Mouse (Mus musculus) myocyte (in vitro differentiated cells): Measurements from ENCODE around the gene Ugt1a1. TPM values are rescaled to one million over a fixed set of nuclear protein-coding genes. Genes with fewer than 3 reads are reported as not detected.
"Not testable (repeated sequence)": the region's sequence is repeated elsewhere in the genome, so short reads cannot be mapped to it uniquely, and the experiment has no call there.

Experiments
- H3K27me3 ChIP-seq: one replicate; pipeline ENCODE4 v1.6.1; 2011; ENCODE audit not compliant: control insufficient read depth, insufficient read depth, insufficient read length
- H3K36me3 ChIP-seq: one replicate; pipeline ENCODE4 v1.6.1; 2011; ENCODE audit not compliant: control insufficient read depth, insufficient read depth
- H3K4me2 ChIP-seq: one replicate; pipeline ENCODE4 v1.6.1; 2011; ENCODE audit warnings: low read depth, control low read depth
- H3K4me3 ChIP-seq: one replicate; pipeline ENCODE4 v1.5.1; 2011; ENCODE audit warnings: mild to moderate bottlenecking, control low read depth, moderate library complexity
- H3K79me2 ChIP-seq: one replicate; pipeline ENCODE4 v1.6.1; 2011; ENCODE audit not compliant: control insufficient read depth, insufficient read depth
- H3ac ChIP-seq: one replicate; pipeline ENCODE4 v1.6.1; 2011; ENCODE audit not compliant: control insufficient read depth, insufficient read length
- CEBPB ChIP-seq: IDR thresholded peaks from 2 replicates; pipeline ENCODE4 v1.6.1; 2011; ENCODE audit warnings: mild to moderate bottlenecking, moderate library complexity; ENCODE audit not compliant: poor library complexity, insufficient read depth, severe bottlenecking
- E2F4 ChIP-seq: IDR thresholded peaks from one replicate; pipeline ENCODE4 v1.6.1; 2011; ENCODE audit warnings: mild to moderate bottlenecking, control low read depth, moderate library complexity; ENCODE audit not compliant: insufficient read depth
- MAX ChIP-seq: IDR thresholded peaks from one replicate; pipeline ENCODE4 v1.6.1; 2011; ENCODE audit warnings: low read depth, mild to moderate bottlenecking, control low read depth
- MYOD1 ChIP-seq, 3 experiments: IDR thresholded peaks; one replicate each; pipeline ENCODE4 v1.6.1; 2011; ENCODE audit warnings: control low read depth in 2 of 3, low read depth in 2 of 3, mild to moderate bottlenecking in 2 of 3, moderate library complexity in 1 of 3; ENCODE audit not compliant: insufficient read length in 2 of 3, control insufficient read depth in 1 of 3
- MYOG ChIP-seq, 3 experiments: IDR thresholded peaks; one replicate each; pipeline ENCODE4 v1.6.1; 2011; ENCODE audit warnings: control low read depth in 2 of 3, low read depth in 2 of 3, mild to moderate bottlenecking in 2 of 3; ENCODE audit not compliant: insufficient read length in 2 of 3, control insufficient read depth in 1 of 3, insufficient read depth in 1 of 3
- POLR2A ChIP-seq: IDR thresholded peaks from one replicate; pipeline ENCODE4 v1.6.1; 2011; ENCODE audit warnings: low read depth, mild to moderate bottlenecking, control low read depth, moderate library complexity; ENCODE audit not compliant: insufficient read length
- POLR2AphosphoS2 ChIP-seq: IDR thresholded peaks from one replicate; pipeline ENCODE4 v1.6.1; 2011; ENCODE audit warnings: low read depth, control low read depth; ENCODE audit not compliant: insufficient read length
- REST ChIP-seq: IDR thresholded peaks from one replicate; pipeline ENCODE4 v1.6.1; 2011; ENCODE audit warnings: mild to moderate bottlenecking, control low read depth, moderate library complexity; ENCODE audit not compliant: insufficient read depth, insufficient read length
- SRF ChIP-seq: IDR thresholded peaks from one replicate; pipeline ENCODE4 v1.6.1; 2011; ENCODE audit warnings: low read depth; ENCODE audit not compliant: control insufficient read depth, insufficient read length
- TCF12 ChIP-seq: IDR thresholded peaks from one replicate; pipeline ENCODE4 v1.6.1; 2011; ENCODE audit warnings: mild to moderate bottlenecking, control low read depth; ENCODE audit not compliant: poor library complexity, insufficient read depth, severe bottlenecking
- TCF3 ChIP-seq: IDR thresholded peaks from one replicate; pipeline ENCODE4 v1.6.1; 2011; ENCODE audit warnings: low read depth, control low read depth; ENCODE audit not compliant: insufficient read length
- USF1 ChIP-seq: IDR thresholded peaks from one replicate; pipeline ENCODE4 v1.6.1; 2011; ENCODE audit warnings: low read depth, mild to moderate bottlenecking, control low read depth, moderate library complexity
- polyA plus RNA-seq: library from polyadenylated mRNA; unstranded; fragments of >200 nt; fragmentation: generic; extraction: Trizol; gene quantifications from one replicate; pipeline ENCODE4 v1.2.1, GENCODE M21; 2012; ENCODE audit warnings: missing spikeins

Gene Ugt1a1
- polyA plus RNA-seq, 1 experiment, result not detected

DNA sequence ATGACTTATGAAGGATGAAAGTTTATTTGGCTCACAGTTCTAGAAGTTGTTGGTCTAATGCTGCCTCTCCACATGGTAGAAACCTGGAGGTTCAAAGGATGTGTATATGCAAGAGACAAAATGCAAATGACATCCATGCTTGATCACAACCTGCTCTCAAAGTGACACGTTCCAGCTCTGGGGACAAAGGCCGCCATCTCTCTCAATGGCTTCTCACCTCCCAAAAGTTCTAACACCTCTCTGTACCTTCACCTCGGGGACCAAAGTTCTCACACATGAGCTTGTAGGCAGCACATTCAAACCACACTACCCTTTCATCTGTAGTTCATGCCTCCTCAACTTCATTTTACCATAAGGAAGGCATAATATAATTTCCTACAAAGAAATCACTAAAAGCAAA is 5.8 kb downstream of the Ugt1a1 start:
- no peaks in the 10 kb centered on the region for H3K36me3 ChIP-seq
- TF ChIP-seq E2F4 (no peak), USF1 (no peak), SRF (no peak), CEBPB (no peak), POLR2A (no peak), TCF3 (no peak), POLR2AphosphoS2 (no peak)

DNA sequence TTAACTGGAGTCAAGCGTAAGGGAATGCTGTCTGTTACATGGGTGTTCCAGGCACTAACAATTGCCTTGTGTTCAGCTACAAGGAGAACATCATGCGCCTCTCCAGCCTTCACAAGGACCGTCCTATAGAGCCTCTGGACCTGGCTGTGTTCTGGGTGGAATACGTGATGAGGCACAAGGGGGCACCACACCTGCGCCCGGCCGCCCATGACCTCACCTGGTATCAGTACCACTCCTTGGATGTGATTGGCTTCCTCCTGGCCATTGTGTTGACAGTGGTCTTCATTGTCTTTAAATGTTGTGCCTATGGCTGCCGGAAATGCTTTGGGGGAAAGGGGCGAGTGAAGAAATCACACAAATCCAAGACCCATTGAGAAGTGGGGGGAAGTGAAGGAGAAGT is 6.3 kb downstream of the Ugt1a1 start:
- H3ac ChIP-seq, result no peak overlapping the region
- H3K27me3 ChIP-seq, result no peaks in the 10 kb centered on the region
- no peak overlapping the region for H3K4me3 ChIP-seq
- TF ChIP-seq SRF, result no peak
- H3K79me2 ChIP-seq, result no peaks in the 10 kb centered on the region
- no peak overlapping the region for H3K4me2 ChIP-seq
- H3K36me3 ChIP-seq, result no peaks in the 10 kb centered on the region

More for the DNA sequence above, 5.8 kb downstream of the Ugt1a1 start:
- Histone ChIP-seq H3K27me3 (no peaks in the 10 kb centered on the region), H3K4me3 (no peak overlapping the region), H3K79me2 (no peaks in the 10 kb centered on the region), H3K4me2 (no peak overlapping the region), H3ac (no peak overlapping the region)

DNA sequence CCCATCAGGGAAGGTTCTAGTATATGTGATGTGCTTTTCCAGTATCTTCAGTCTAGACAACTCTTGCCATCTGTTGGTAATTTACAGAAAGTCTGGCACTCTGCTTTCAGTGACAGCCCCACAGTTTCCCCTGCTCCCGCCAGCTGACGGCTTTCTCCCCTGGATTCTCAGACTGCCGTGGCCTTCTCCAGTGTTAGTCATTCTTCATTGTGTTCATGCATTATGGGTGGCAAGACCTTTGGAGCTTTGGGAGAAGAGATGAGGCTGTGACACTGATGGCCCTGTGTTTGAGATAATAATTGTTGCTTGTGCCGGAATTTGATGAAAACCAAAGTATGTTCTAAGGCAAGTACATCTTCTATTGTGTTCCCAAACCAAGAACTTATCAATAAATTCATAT is 6.8 kb downstream of the Ugt1a1 start:
- H3K79me2 ChIP-seq, result no peaks in the 10 kb centered on the region
- H3K36me3 ChIP-seq, result no peaks in the 10 kb centered on the region
- H3K4me3 ChIP-seq, result no peak overlapping the region
- no peak overlapping the region for H3ac ChIP-seq
- TF ChIP-seq E2F4, result no peak
- no peak for TF ChIP-seq POLR2AphosphoS2
- TF ChIP-seq TCF12, result no peak
- TF ChIP-seq POLR2A, result no peak
- no peak for TF ChIP-seq SRF
- no peak for TF ChIP-seq MAX
- TF ChIP-seq TCF3, result no peak
- TF ChIP-seq CEBPB, result no peak
- TF ChIP-seq MYOD1 (IDR thresholded peaks at IDR 0.05; ENCODE audit: control insufficient read depth in 1 of 3, insufficient read length in 2 of 3, low read depth in 2 of 3), result no peak
- no peak for TF ChIP-seq MYOG (IDR thresholded peaks at IDR 0.05; ENCODE audit: control insufficient read depth in 1 of 3, insufficient read depth in 1 of 3, insufficient read length in 2 of 3, low read depth in 2 of 3)
- no peak for TF ChIP-seq USF1
- H3K4me2 ChIP-seq, result no peak overlapping the region
- H3K27me3 ChIP-seq, result no peaks in the 10 kb centered on the region

DNA sequence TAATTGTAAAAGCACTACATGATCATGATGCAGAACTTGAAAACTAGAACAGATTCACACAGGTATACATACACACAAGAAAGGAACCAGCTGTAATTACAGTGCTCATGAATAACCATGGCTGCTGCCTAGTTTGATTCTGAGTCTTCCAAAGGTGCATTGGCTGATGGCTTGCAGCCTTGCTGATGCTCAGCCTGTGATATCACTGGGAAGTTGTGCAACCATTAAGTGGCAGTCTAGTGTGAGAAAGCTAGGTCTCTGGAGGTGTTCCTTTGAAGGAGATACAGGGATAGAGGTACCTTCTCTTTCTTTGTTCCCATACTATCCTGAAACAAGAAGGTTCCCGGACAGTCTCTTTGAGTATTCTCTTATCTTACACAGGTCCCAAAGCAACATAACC is 7.3 kb downstream of the Ugt1a1 start:
- Histone ChIP-seq H3K36me3 (no peaks in the 10 kb centered on the region), H3K27me3 (no peaks in the 10 kb centered on the region), H3K4me3 (no peak overlapping the region), H3K4me2 (no peak overlapping the region), H3K79me2 (no peaks in the 10 kb centered on the region), H3ac (no peak overlapping the region)
- TF ChIP-seq TCF3 (no peak), POLR2AphosphoS2 (no peak), MAX (no peak), POLR2A (no peak), MYOG (IDR thresholded peaks at IDR 0.05; ENCODE audit: control insufficient read depth in 1 of 3, insufficient read depth in 1 of 3, insufficient read length in 2 of 3, low read depth in 2 of 3) (no peak), REST (no peak), USF1 (no peak), MYOD1 (IDR thresholded peaks at IDR 0.05; ENCODE audit: control insufficient read depth in 1 of 3, insufficient read length in 2 of 3, low read depth in 2 of 3) (no peak), E2F4 (no peak), TCF12 (no peak), CEBPB (no peak), SRF (no peak)

DNA sequence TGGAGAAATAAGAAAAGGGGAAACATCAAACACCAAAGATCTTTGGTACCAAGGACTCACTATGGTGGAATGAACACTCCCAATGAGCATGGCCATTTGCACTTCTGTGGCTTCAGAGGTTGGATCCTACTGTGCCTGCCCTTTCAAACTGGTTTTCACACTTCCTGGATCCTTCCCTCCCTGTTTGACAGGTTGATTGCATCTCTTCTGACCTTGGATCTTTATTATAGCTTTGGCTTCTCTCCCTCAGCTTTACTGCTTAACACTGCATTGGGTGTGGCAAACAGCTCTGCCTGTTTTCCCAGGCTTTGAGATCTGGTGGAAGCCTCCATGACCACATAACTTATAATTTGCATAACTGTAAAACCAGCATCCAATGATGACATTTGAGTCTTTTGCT is 8.6 kb downstream of the Ugt1a1 start:
- no peak overlapping the region for H3K4me3 ChIP-seq
- H3K36me3 ChIP-seq, result no peaks in the 10 kb centered on the region
- H3K79me2 ChIP-seq, result no peaks in the 10 kb centered on the region
- H3K27me3 ChIP-seq, result no peaks in the 10 kb centered on the region
- no peak overlapping the region for H3ac ChIP-seq
- no peak for TF ChIP-seq TCF3
- TF ChIP-seq USF1, result no peak
- TF ChIP-seq MYOG (IDR thresholded peaks at IDR 0.05; ENCODE audit: control insufficient read depth in 1 of 3, insufficient read depth in 1 of 3, insufficient read length in 2 of 3, low read depth in 2 of 3), result no peak
- no peak for TF ChIP-seq REST
- TF ChIP-seq E2F4, result no peak
- TF ChIP-seq TCF12, result no peak
- no peak overlapping the region for H3K4me2 ChIP-seq

DNA sequence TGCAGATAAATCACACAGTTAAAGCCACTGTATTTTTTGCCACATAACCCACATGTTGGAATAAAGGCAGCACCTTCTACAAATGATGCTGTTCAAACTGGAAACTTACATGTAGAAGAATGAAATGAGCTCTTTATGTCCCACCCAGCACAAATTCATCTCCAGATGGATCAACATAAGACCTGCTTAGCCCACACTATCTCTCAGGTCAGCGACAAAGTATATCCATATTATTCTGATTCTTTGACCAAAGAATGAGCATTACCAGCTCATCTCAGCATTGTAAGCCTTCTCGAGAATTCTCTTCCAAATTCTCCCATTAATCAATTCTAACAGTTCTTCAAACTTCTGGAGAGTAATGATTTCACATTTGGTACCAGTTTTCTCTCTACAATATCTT is 10.5 kb downstream of the Ugt1a1 start:
- Histone ChIP-seq H3K27me3 (no peaks in the 10 kb centered on the region), H3K79me2 (no peaks in the 10 kb centered on the region), H3K4me2 (no peak overlapping the region), H3K36me3 (no peaks in the 10 kb centered on the region), H3ac (no peak overlapping the region), H3K4me3 (no peak overlapping the region)
- no peak for TF ChIP-seq SRF
- TF ChIP-seq TCF12, result no peak
- TF ChIP-seq USF1, result no peak
- no peak for TF ChIP-seq TCF3
- TF ChIP-seq MYOG (IDR thresholded peaks at IDR 0.05; ENCODE audit: control insufficient read depth in 1 of 3, insufficient read depth in 1 of 3, insufficient read length in 2 of 3, low read depth in 2 of 3), result no peak
- TF ChIP-seq MYOD1 (IDR thresholded peaks at IDR 0.05; ENCODE audit: control insufficient read depth in 1 of 3, insufficient read length in 2 of 3, low read depth in 2 of 3), result no peak
- no peak for TF ChIP-seq CEBPB
- TF ChIP-seq REST, result no peak
- TF ChIP-seq POLR2AphosphoS2, result no peak
- no peak for TF ChIP-seq MAX
- TF ChIP-seq POLR2A, result no peak
- TF ChIP-seq E2F4, result no peak

DNA sequence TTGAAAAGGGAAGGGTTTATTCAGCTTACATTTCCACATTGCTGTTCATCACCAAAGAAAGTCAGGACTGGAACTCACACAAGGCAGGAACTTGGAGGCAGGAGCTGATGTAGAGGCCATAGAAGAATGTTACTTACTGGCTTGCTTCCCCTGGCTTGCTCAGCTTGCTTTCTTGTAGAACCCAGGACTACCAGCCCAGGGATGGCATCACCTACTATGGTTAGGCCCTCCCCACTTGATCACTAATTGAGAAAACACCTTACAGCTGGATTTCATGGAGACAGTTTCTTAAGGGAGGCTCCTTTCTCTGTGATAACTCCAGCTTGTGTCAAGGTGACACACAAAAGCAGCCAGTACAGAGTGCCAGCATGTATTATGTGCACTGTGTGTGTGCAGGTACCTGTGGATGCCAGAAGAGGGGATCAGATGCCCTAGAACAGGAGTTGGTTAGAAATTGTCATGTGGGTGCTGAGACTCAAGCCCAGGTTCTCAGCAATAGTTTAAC is 11.3 kb downstream of the Ugt1a1 start:
- not testable (repeated sequence) for H3K4me3 ChIP-seq, H3K79me2 ChIP-seq, H3K36me3 ChIP-seq, H3ac ChIP-seq, H3K4me2 ChIP-seq, H3K27me3 ChIP-seq
